Mouse (Mus musculus) limb, embryonic 13.5 days (tissue): Measurements from ENCODE around the gene Thrb. TPM values are rescaled to one million over a fixed set of nuclear protein-coding genes. Genes with fewer than 3 reads are reported as not detected.
A peak's percentile ranks its signal among the peaks of the same experiment; 100 is the strongest.
"Not testable (repeated sequence)": the region's sequence is repeated elsewhere in the genome, so short reads cannot be mapped to it uniquely, and the experiment has no call there.

Experiments used
- ATAC-seq: fragments of 200-750 bp; cut with Nextera tagmentation; 2 replicates; pipeline ENCODE4 v1.8.0; 2017; ENCODE audit warnings: low read depth, moderate number of reproducible peaks, moderate TSS enrichment; ENCODE audit not compliant: low FRiP score
- H3K27ac ChIP-seq: fragments of 300-500 bp; sonication (generic); 2 replicates; pipeline ENCODE4 v1.5.1; 2015; ENCODE audit warnings: inconsistent platforms, mild to moderate bottlenecking, moderate library complexity
- H3K27me3 ChIP-seq: fragments of 300-500 bp; sonication (generic); 2 replicates; pipeline ENCODE4 v1.6.1; 2015; ENCODE audit warnings: mild to moderate bottlenecking, inconsistent platforms
- H3K36me3 ChIP-seq: fragments of 300-500 bp; sonication (generic); 2 replicates; pipeline ENCODE4 v1.6.1; 2015; ENCODE audit warnings: inconsistent platforms, mild to moderate bottlenecking, moderate library complexity
- H3K4me1 ChIP-seq: fragments of 300-500 bp; sonication (generic); 2 replicates; pipeline ENCODE4 v1.6.1; 2015; ENCODE audit warnings: inconsistent platforms
- H3K4me2 ChIP-seq: fragments of 300-500 bp; sonication (generic); replicated peaks from 2 replicates; pipeline ENCODE4 v1.6.1; 2015; ENCODE audit warnings: inconsistent platforms, mild to moderate bottlenecking, moderate library complexity
- H3K4me3 ChIP-seq: fragments of 300-500 bp; sonication (generic); 2 replicates; pipeline ENCODE4 v1.5.1; 2015; ENCODE audit warnings: moderate library complexity, mild to moderate bottlenecking, inconsistent platforms
- H3K9ac ChIP-seq: fragments of 300-500 bp; sonication (generic); 2 replicates; pipeline ENCODE4 v1.6.1; 2015; ENCODE audit warnings: mild to moderate bottlenecking, inconsistent platforms
- H3K9me3 ChIP-seq: fragments of 300-500 bp; sonication (generic); 2 replicates; pipeline ENCODE4 v1.6.1; 2016; ENCODE audit warnings: inconsistent platforms
- WGBS: fragments of 180-500 bp; shearing (Covaris S2); methylation state at CpG from one replicate; pipeline ENCODE4 v1.1.7; 2015; 5-methylcytosine and 5-hydroxymethylcytosine counted together
- polyA plus RNA-seq: library from polyadenylated mRNA; unstranded; fragments of >200 nt; fragmentation: Nextera tagmentation; extraction: Ambion mirVana; gene quantifications from 2 replicates; pipeline ENCODE4 v1.2.1, GENCODE M21; 2015

Gene Thrb
- polyA plus RNA-seq, 1 experiment from 2014 or later, result 1.2 TPM

GRCm38 (mm10) chr14:17929585-17929984, 269.5 kb downstream of the Thrb start:
- no peak overlapping the region for H3K27ac ChIP-seq
- no peak for ATAC-seq
- no peaks in the 10 kb centered on the region for H3K36me3 ChIP-seq
- 69% methylated on average over 5 of the region's 5 CpGs for WGBS
- H3K9ac ChIP-seq, result no peak overlapping the region
- no peaks in the 10 kb centered on the region for H3K9me3 ChIP-seq
- no peak overlapping the region for H3K4me3 ChIP-seq
- no peaks in the 10 kb centered on the region for H3K27me3 ChIP-seq
- no peak overlapping the region for H3K4me2 ChIP-seq
- no peaks in the 10 kb centered on the region for H3K4me1 ChIP-seq

DNA sequence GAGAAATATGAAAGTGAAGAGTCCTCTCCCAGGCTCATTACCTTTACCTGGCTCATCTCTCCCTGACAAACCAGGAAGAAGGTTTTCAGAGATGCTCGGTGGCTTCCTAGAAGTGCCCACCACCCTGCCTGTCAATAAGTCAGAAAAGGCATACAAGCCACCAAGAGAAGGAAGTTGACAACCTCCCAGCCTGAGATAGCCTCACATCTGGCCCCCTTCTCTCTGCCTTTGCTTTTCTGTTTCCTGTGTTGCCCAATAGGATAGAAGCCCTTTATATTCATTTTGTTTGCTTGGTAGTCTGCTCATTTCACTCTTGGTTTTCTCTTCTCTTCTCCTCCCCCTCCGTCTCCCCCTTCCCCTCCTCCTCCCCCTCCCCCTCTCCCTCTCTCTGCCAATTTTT, 273.4 kb downstream of the Thrb start:
- Histone ChIP-seq H3K4me1 (no peaks in the 10 kb centered on the region), H3K9ac (no peak overlapping the region), H3K27ac (no peak overlapping the region), H3K4me2 (no peak overlapping the region), H3K36me3 (no peaks in the 10 kb centered on the region), H3K4me3 (no peak overlapping the region), H3K27me3 (no peaks in the 10 kb centered on the region), H3K9me3 (no peaks in the 10 kb centered on the region)
- no peak for ATAC-seq
- 73% methylated on average over 2 of the region's 2 CpGs for WGBS

DNA sequence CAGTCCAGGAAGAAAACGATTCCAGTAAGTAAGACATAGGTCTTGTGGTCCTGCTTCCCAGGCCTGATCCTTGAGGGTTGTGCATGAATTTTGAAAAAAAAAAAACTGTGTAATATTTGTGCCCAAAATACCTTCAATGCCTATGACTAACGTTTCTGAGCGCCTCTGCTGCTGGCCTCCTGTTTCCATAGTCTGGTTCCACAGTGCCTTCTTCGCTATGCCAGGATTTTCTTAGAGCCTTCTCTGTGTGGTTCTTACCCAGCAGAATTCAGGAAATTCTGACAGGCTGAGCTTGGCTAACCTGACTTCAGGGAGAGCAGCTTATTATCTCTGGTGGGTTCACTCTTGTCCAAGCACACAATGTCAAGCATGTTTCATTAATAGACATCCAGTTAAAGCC, 274.7 kb downstream of the Thrb start:
- H3K27ac ChIP-seq, H3K4me3 ChIP-seq, H3K4me1 ChIP-seq, ATAC-seq, H3K27me3 ChIP-seq, H3K9me3 ChIP-seq, H3K4me2 ChIP-seq, H3K36me3 ChIP-seq, H3K9ac ChIP-seq: not testable (repeated sequence)
- WGBS, result 83% methylated on average over 4 of the region's 4 CpGs

- Histone ChIP-seq H3K4me1 (no peaks in the 10 kb centered on the region), H3K4me3 (no peak overlapping the region), H3K9ac (no peak overlapping the region), H3K27me3 (no peaks in the 10 kb centered on the region), H3K9me3 (no peaks in the 10 kb centered on the region), H3K27ac (no peak overlapping the region), H3K4me2 (no peak overlapping the region), H3K36me3 (no peaks in the 10 kb centered on the region)
- ATAC-seq, result no peak
- WGBS, result 69% methylated on average over 2 of the region's 2 CpGs
Observed at GRCm38 (mm10) chr14:17954038-17954437, 294.0 kb downstream of the Thrb start.

GRCm38 (mm10) chr14:17959901-17960300, 299.8 kb downstream of the Thrb start:
- no peaks in the 10 kb centered on the region for H3K9me3 ChIP-seq
- no peak overlapping the region for H3K9ac ChIP-seq
- WGBS, result 48% methylated on average over 2 of the region's 2 CpGs
- H3K4me1 ChIP-seq, result no peaks in the 10 kb centered on the region
- no peaks in the 10 kb centered on the region for H3K27me3 ChIP-seq
- no peak overlapping the region for H3K4me2 ChIP-seq
- no peak overlapping the region for H3K27ac ChIP-seq
- no peak overlapping the region for H3K4me3 ChIP-seq
- no peaks in the 10 kb centered on the region for H3K36me3 ChIP-seq
- ATAC-seq, result no peak

GRCm38 (mm10) chr14:17967117-17967726, 307.2 kb downstream of the Thrb start:
- peak; percentile 71 for ATAC-seq
- H3K27me3 ChIP-seq, result no peaks in the 10 kb centered on the region
- no peaks in the 10 kb centered on the region for H3K9me3 ChIP-seq
- H3K4me3 ChIP-seq, result no peak overlapping the region
- no peak overlapping the region for H3K9ac ChIP-seq
- H3K4me1 ChIP-seq, result no peaks in the 10 kb centered on the region
- 35% methylated on average over 5 of the region's 5 CpGs for WGBS
- no peak overlapping the region for H3K27ac ChIP-seq
- no peaks in the 10 kb centered on the region for H3K36me3 ChIP-seq
- H3K4me2 ChIP-seq, result no peak overlapping the region

DNA sequence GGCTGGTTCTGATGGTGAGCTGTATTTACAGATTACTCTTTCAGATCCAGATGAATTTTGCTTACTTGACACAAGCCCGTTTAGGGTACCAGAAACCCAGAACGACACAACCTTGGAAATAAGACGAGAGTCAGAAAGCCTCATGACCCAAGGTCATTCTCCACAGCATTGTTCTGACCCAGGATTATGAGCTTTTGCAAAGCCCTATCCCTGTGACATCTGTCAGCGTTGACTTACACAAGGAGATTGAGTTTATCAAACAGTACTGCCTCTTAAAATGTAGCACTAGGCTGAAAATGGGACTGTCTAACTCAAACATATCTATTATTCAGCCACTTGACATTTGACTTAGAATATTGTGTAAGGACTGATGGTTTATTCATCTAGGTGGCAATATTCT, 312.1 kb downstream of the Thrb start:
- no peaks in the 10 kb centered on the region for H3K9me3 ChIP-seq
- H3K27me3 ChIP-seq, result no peaks in the 10 kb centered on the region
- no peak overlapping the region for H3K4me3 ChIP-seq
- no peak for ATAC-seq
- H3K9ac ChIP-seq, result no peak overlapping the region
- 83% methylated on average over 4 of the region's 4 CpGs for WGBS
- H3K27ac ChIP-seq, result no peak overlapping the region
- H3K36me3 ChIP-seq, result no peaks in the 10 kb centered on the region
- H3K4me1 ChIP-seq, result no peaks in the 10 kb centered on the region
- no peak overlapping the region for H3K4me2 ChIP-seq

- Histone ChIP-seq H3K4me2 (no peak overlapping the region), H3K27me3 (no peaks in the 10 kb centered on the region), H3K9ac (no peak overlapping the region), H3K9me3 (no peaks in the 10 kb centered on the region), H3K27ac (no peak overlapping the region), H3K4me3 (no peak overlapping the region), H3K4me1 (no peaks in the 10 kb centered on the region), H3K36me3 (no peaks in the 10 kb centered on the region)
- WGBS, result 80% methylated on average over 6 of the region's 6 CpGs
- ATAC-seq, result no peak
Observed at GRCm38 (mm10) chr14:17972665-17973064, 312.6 kb downstream of the Thrb start.

DNA sequence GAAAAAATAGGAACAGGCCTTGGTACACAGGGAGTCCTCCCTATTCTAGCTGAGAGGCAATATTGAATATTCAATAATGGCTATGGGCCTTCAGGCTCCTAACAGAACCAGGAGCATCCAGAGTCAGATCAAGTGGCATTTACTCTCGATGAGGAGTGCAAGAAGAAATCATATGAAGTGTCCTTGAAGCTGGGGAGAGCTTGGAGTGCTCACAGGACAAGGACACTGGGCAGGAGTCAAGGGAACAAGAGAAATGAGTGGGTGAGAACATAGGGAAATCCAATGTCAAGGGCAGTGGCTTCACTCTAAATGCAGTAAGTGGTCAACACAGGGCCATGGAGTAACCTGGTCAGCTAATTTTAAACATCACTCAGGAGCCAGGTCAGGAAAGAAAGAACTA, 315.7 kb downstream of the Thrb start:
- Histone ChIP-seq H3K4me3 (no peak overlapping the region), H3K27ac (no peak overlapping the region), H3K36me3 (no peaks in the 10 kb centered on the region), H3K27me3 (no peaks in the 10 kb centered on the region), H3K9ac (no peak overlapping the region), H3K9me3 (no peaks in the 10 kb centered on the region), H3K4me2 (no peak overlapping the region), H3K4me1 (no peaks in the 10 kb centered on the region)
- no peak for ATAC-seq
- 81% methylated on average over 1 of the region's 1 CpGs for WGBS

GRCm38 (mm10) chr14:17978259-17978658, 318.2 kb downstream of the Thrb start:
- no peak overlapping the region for H3K4me3 ChIP-seq
- H3K27me3 ChIP-seq, result no peaks in the 10 kb centered on the region
- no peaks in the 10 kb centered on the region for H3K36me3 ChIP-seq
- H3K9ac ChIP-seq, result no peak overlapping the region
- no peak overlapping the region for H3K4me2 ChIP-seq
- no peaks in the 10 kb centered on the region for H3K4me1 ChIP-seq
- ATAC-seq, result no peak
- H3K27ac ChIP-seq, result no peak overlapping the region
- H3K9me3 ChIP-seq, result no peaks in the 10 kb centered on the region

DNA sequence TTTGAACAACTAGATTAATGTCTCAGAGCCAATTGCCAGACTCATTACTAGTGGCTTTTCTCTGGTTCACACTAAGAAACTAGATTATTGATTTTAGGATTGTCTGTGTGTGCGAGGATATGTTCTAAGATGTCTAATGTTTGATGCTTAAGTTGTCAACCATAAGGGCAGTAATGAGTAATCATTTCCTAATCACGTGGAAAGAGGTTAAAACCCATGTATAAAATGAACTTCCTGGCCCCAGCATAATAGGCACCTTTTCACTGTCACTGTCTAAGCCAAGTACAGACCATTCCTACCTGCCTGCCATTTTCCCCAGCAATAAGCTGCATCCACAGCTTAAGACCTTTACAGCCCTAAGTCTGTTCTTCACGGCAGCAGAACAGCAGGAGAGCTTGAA, 321.2 kb downstream of the Thrb start:
- Histone ChIP-seq H3K9me3 (no peaks in the 10 kb centered on the region), H3K4me2 (no peak overlapping the region), H3K27me3 (no peaks in the 10 kb centered on the region), H3K4me3 (no peak overlapping the region), H3K27ac (no peak overlapping the region), H3K36me3 (no peaks in the 10 kb centered on the region), H3K9ac (no peak overlapping the region), H3K4me1 (no peaks in the 10 kb centered on the region)
- no peak for ATAC-seq
- 75% methylated on average over 3 of the region's 3 CpGs for WGBS

DNA sequence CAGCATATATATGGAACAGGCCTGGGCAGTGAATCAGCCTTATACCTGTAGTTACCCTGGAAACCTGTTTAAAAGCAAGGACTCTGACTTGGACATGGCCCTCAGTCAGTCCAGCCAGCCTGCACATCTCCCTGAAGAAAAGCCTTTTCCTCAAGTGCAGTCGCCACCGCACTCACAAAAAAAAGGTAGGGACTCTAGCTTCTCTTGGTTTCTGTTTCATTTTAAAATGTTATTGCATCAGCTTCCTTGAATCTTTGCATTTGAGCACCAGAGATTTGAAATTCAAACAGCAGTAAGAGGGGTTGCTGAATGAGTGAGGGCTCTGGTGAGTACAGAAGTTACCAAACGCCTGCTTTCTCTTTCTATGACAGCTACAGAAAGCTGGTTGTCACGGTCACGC, 322.0 kb downstream of the Thrb start:
- H3K36me3 ChIP-seq, result no peaks in the 10 kb centered on the region
- no peak overlapping the region for H3K4me2 ChIP-seq
- H3K4me1 ChIP-seq, result no peaks in the 10 kb centered on the region
- no peak for ATAC-seq
- no peaks in the 10 kb centered on the region for H3K9me3 ChIP-seq
- H3K27me3 ChIP-seq, result no peaks in the 10 kb centered on the region
- no peak overlapping the region for H3K4me3 ChIP-seq
- no peak overlapping the region for H3K9ac ChIP-seq
- no peak overlapping the region for H3K27ac ChIP-seq
- 89% methylated on average over 5 of the region's 5 CpGs for WGBS

GRCm38 (mm10) chr14:17983390-17983789, 323.3 kb downstream of the Thrb start:
- H3K27ac ChIP-seq, result no peak overlapping the region
- H3K9ac ChIP-seq, result no peak overlapping the region
- no peaks in the 10 kb centered on the region for H3K4me1 ChIP-seq
- no peak overlapping the region for H3K4me2 ChIP-seq
- no peaks in the 10 kb centered on the region for H3K36me3 ChIP-seq
- H3K27me3 ChIP-seq, result no peaks in the 10 kb centered on the region
- ATAC-seq, result no peak
- 78% methylated on average over 3 of the region's 3 CpGs for WGBS
- H3K9me3 ChIP-seq, result no peaks in the 10 kb centered on the region
- H3K4me3 ChIP-seq, result no peak overlapping the region
